Mouse (Mus musculus): ENCODE data around the gene Btbd16. TPM values are rescaled to one million over a fixed set of nuclear protein-coding genes. Genes with fewer than 3 reads are reported as not detected.

The Btbd16 gene
- total and polyA plus RNA-seq, 2 experiments = 0.06 TPM; not detected in 1

DNA sequence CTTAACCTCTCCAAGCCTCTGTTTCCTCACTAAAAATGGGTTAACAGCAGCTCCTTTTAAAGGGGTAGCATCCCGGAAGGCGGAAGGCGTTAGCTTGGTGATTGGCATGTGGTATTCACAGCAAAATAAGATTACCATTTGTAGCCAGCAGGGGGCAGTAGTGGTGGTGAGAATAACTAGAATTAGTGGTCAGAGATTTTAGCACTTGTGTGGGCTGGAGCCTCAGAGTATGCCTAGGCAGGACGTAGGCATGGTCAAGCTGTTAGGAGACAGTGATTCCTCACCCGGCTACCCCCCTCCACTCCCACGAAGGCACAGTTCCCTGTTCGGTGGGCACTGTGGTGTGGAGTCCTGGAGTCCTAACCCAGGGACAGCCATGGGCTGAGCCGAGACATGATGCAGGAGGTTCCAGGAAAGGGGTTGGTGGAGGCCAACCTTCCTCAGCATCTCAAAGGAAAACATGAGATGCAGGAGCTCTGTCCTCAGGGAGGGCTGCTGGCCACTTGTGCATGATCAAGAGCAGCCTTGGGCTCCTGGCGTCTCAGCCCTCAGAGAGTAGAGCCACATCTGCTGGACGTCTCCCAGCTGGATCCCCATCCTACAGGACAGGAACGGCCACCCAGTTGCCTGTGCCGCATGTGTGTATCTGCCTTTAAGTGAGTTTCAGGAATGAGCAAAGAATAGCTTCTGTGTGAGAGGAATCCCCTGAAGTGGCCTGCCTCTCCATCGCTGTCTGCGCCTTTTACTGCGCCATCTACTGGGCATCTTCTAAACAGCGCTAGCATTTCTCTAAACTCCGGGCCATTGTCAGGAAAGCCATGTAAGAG, 11.6 kb upstream of the Btbd16 start:
- Histone ChIP-seq H3K27me3 (ENCODE audit: control insufficient read depth, insufficient read depth, low read length) (no peaks in the 10 kb centered on the region), H3K27ac (replicated peaks; ENCODE audit: insufficient read depth, low read depth, low read length) (no peak overlapping the region), H3K36me3 (ENCODE audit: control insufficient read depth, insufficient read depth, low read length) (peaks cover 20% of the 10 kb centered on the region; the same call in 1 of the 2 replicates), H3K4me1 (ENCODE audit: control insufficient read depth, insufficient read depth, low read length) (no peaks in the 10 kb centered on the region), H3K4me3 (ENCODE audit: insufficient read depth, low read depth, low read length) (no peak overlapping the region), H3K9ac (ENCODE audit: low read depth, low read length) (no peak overlapping the region), H3K79me2 (ENCODE audit: control insufficient read depth, insufficient read depth, low read length) (no peaks in the 10 kb centered on the region)
- DNase-seq (ENCODE audit: extremely low read depth, low read depth, low spot score) = peak; percentile 23
- peak; percentile 73 for TF ChIP-seq CTCF (IDR thresholded peaks at IDR 0.05; ENCODE audit: low read depth, low read length)
- TF ChIP-seq POLR2A (IDR thresholded peaks at IDR 0.05; ENCODE audit: extremely low read depth, insufficient read depth, low read length) = no peak
- WGBS = 58% methylated on average over 17 of the region's 17 CpGs

DNA sequence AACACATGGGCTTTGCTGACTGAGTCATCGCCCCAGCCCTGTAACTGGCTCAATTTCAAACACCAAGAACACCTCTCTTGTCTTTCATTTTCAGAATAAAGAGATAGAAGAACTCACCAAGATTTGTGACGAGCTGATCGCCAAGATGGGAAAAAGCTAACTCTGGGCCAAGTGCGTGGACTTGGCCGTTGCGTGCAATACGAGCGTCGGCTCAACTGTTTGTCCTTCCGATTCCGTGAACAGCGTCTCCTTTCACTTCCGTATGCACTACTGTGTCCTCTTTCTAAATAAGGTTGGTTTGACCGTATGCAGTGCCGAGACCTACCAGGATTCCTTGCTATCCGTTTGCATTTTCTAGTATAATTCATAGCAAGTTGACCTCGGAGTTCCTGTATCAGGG, 9.7 kb upstream of the Btbd16 start:
- Histone ChIP-seq H3K36me3 (ENCODE audit: control insufficient read depth, insufficient read depth, low read length) (peaks cover 18% of the 10 kb centered on the region; the same call in 1 of the 2 replicates), H3K9ac (ENCODE audit: low read depth, low read length) (no peak overlapping the region), H3K79me2 (ENCODE audit: control insufficient read depth, insufficient read depth, low read length) (no peaks in the 10 kb centered on the region), H3K4me3 (ENCODE audit: insufficient read depth, low read depth, low read length) (no peak overlapping the region), H3K27me3 (ENCODE audit: control insufficient read depth, insufficient read depth, low read length) (no peaks in the 10 kb centered on the region), H3K27ac (replicated peaks; ENCODE audit: insufficient read depth, low read depth, low read length) (no peak overlapping the region), H3K4me1 (ENCODE audit: control insufficient read depth, insufficient read depth, low read length) (no peaks in the 10 kb centered on the region)
- DNase-seq (ENCODE audit: extremely low read depth, low read depth, low spot score) = no peak
- TF ChIP-seq CTCF (IDR thresholded peaks at IDR 0.05; ENCODE audit: low read depth, low read length) = no peak
- no peak for TF ChIP-seq POLR2A (IDR thresholded peaks at IDR 0.05; ENCODE audit: extremely low read depth, insufficient read depth, low read length)
- 96% methylated on average over 17 of the region's 17 CpGs for WGBS

DNA sequence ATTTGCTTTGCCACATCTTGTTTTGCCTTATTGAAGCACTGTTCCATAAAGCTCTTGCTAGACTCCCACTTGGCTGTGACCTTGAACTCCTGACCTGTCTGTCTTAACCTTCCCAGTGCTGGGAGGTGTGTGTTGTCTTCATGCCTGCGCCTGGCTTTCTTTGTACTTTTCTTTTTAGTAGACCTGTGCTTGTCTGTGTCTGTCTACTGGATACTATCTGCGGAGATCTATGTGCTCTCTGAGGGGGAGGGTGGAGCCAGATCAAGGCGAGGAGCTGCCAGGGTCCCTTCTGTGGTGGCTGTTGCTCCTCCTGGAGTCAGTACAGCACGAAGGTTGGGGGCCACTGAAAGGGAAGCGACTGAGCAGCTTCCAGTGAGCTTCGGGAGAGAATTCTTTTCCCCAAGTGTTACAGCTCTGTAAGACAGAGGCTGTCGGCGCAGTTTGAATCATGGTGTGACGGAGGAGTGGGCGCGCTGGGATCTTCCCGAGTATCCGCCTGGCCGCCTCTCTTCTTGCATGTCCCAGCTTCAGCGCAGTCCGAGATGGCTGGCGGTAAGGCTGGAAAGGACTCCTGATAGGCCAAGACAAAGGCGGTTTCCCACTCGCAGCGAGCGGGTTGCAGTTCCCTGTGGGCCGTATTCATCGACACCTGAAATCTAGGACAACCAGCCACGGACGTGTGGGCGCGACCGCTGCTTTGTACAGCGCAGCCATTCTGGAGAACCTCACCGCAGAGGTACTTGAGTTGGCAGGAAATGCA, 7.3 kb upstream of the Btbd16 start:
- peaks cover 10% of the 10 kb centered on the region; the same call in 1 of the 2 replicates for H3K36me3 ChIP-seq (ENCODE audit: control insufficient read depth, insufficient read depth, low read length)
- no peak for DNase-seq (ENCODE audit: extremely low read depth, low read depth, low spot score)
- H3K4me1 ChIP-seq (ENCODE audit: control insufficient read depth, insufficient read depth, low read length) = no peaks in the 10 kb centered on the region
- 79% methylated on average over 30 of the region's 30 CpGs for WGBS
- no peaks in the 10 kb centered on the region for H3K27me3 ChIP-seq (ENCODE audit: control insufficient read depth, insufficient read depth, low read length)
- H3K27ac ChIP-seq (replicated peaks; ENCODE audit: insufficient read depth, low read depth, low read length) = no peak overlapping the region
- H3K79me2 ChIP-seq (ENCODE audit: control insufficient read depth, insufficient read depth, low read length) = no peaks in the 10 kb centered on the region
- no peak overlapping the region for H3K4me3 ChIP-seq (ENCODE audit: insufficient read depth, low read depth, low read length)
- TF ChIP-seq POLR2A (IDR thresholded peaks at IDR 0.05; ENCODE audit: extremely low read depth, insufficient read depth, low read length) (no peak), CTCF (IDR thresholded peaks at IDR 0.05; ENCODE audit: low read depth, low read length) (no peak)
- H3K9ac ChIP-seq (ENCODE audit: low read depth, low read length) = no peak overlapping the region

DNA sequence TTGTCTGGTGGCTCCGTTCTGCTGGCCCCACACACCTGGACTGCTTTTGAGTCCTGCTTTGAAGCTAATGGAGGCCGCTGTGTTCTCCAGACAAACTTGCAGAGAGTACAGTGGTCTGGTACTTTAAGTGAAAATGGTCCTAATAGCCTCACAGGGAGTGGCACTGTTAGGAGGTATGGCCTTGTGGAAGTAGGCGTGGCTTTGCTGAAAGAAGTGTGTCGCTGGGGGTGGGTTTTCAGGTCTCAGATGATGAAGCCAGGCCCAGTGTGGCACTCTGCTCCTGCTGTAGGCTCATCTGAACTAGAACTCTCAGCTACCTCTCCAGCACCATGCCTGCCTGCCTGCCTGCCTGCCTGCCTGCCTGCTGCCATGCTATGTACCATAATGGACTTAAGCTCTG, 5.7 kb upstream of the Btbd16 start:
- TF ChIP-seq CTCF (IDR thresholded peaks at IDR 0.05; ENCODE audit: low read depth, low read length) (no peak), POLR2A (IDR thresholded peaks at IDR 0.05; ENCODE audit: extremely low read depth, insufficient read depth, low read length) (no peak)
- Histone ChIP-seq H3K27ac (replicated peaks; ENCODE audit: insufficient read depth, low read depth, low read length) (no peak overlapping the region), H3K4me1 (ENCODE audit: control insufficient read depth, insufficient read depth, low read length) (no peaks in the 10 kb centered on the region), H3K79me2 (ENCODE audit: control insufficient read depth, insufficient read depth, low read length) (no peaks in the 10 kb centered on the region), H3K9ac (ENCODE audit: low read depth, low read length) (no peak overlapping the region), H3K36me3 (ENCODE audit: control insufficient read depth, insufficient read depth, low read length) (peaks cover 10% of the 10 kb centered on the region; the same call in 1 of the 2 replicates), H3K27me3 (ENCODE audit: control insufficient read depth, insufficient read depth, low read length) (no peaks in the 10 kb centered on the region), H3K4me3 (ENCODE audit: insufficient read depth, low read depth, low read length) (no peak overlapping the region)
- DNase-seq (ENCODE audit: extremely low read depth, low read depth, low spot score) = no peak
- 91% methylated on average over 4 of the region's 4 CpGs for WGBS

DNA sequence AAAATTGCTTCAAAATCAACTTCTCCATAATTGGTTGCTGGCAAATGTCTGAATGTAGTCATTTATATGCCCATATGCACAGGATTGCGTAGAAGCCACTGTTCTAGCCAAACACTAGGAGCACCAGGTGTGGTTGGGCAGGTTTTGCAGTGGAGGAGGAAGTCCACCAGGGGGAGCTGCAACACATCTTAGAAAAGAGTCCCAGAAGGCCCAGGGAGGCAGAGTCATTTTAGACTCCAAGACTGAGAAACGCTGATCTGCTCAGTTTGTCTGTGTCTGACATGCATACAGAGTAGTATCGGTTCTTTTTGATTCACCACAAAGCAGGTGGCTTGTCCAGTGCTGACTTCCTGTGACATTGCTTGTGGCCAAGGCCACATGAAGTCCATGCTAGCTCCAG, 3.2 kb upstream of the Btbd16 start:
- peaks cover 4% of the 10 kb centered on the region; the same call in 1 of the 2 replicates for H3K27me3 ChIP-seq (ENCODE audit: control insufficient read depth, insufficient read depth, low read length)
- H3K79me2 ChIP-seq (ENCODE audit: control insufficient read depth, insufficient read depth, low read length) = no peaks in the 10 kb centered on the region
- peak; percentile 47 for DNase-seq (ENCODE audit: extremely low read depth, low read depth, low spot score)
- 21% methylated on average over 3 of the region's 3 CpGs for WGBS
- TF ChIP-seq CTCF (IDR thresholded peaks at IDR 0.05; ENCODE audit: low read depth, low read length) (peak; percentile 81), POLR2A (IDR thresholded peaks at IDR 0.05; ENCODE audit: extremely low read depth, insufficient read depth, low read length) (no peak)
- H3K4me1 ChIP-seq (ENCODE audit: control insufficient read depth, insufficient read depth, low read length) = no peaks in the 10 kb centered on the region
- no peak overlapping the region for H3K4me3 ChIP-seq (ENCODE audit: insufficient read depth, low read depth, low read length)
- no peaks in the 10 kb centered on the region for H3K36me3 ChIP-seq (ENCODE audit: control insufficient read depth, insufficient read depth, low read length)
- H3K9ac ChIP-seq (ENCODE audit: low read depth, low read length) = no peak overlapping the region
- H3K27ac ChIP-seq (replicated peaks; ENCODE audit: insufficient read depth, low read depth, low read length) = no peak overlapping the region

Measured in liver, adult 2 months (tissue).